In the genomic region with DNA sequence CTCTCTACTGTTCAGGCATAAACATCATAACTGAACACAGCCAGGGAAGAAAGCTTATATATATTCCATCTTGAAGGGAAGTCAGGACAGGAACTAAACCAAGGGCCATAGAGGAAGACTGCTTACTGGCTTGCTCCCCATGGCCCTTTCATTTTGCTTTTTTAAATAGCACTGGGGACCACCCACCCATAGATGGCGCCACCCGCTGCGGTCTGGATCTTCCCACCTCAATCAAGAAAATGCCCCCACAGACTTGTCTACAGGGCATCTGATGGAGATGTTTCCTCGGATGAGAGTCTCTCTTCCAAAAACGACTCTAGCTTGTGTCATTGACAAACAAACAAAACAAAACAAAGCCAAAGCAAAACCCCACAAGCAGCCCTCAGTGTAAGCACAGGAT, we compare ENCODE assay signal across 13 mouse cellular contexts.
DNase-seq lines count a peak whose midpoint lies in the region; ATAC-seq and TF ChIP-seq lines count a peak whose summit lies in the region.
"Had no signal": no experiment of that assay in that cellular context is flagged by ENCODE, and none has a peak within 500 bp of the region (broad histone marks: within the 10 kb centered on the region; RNA-seq: fewer than 3 reads in every experiment).

No protein-coding gene starts in this region.

- H3K27ac ChIP-seq in hindbrain, postnatal 0 days: no peak overlapping the region
- no peak overlapping the region for H3K27ac ChIP-seq in hindbrain, embryonic 14.5 days
- no peak overlapping the region for H3K27ac ChIP-seq in small intestine, adult 2 months (ENCODE audit: insufficient read depth, low read depth, low read length)
- H3K27ac ChIP-seq: forebrain, embryonic 12.5 days had no signal

- peak; percentile 47 for DNase-seq in adrenal gland, postnatal 14 days
- DNase-seq in adrenal gland, postnatal 4 days (ENCODE audit: low spot score in 2 of 2): no peak
- DNase-seq in hindbrain, postnatal 0 days (ENCODE audit: low spot score): peak; percentile 24
- DNase-seq in hindbrain, embryonic 14.5 days (ENCODE audit: low spot score): no peak
- peak; percentile 18 for DNase-seq in retina, embryonic 14.5 days (ENCODE audit: low spot score)
- DNase-seq in retina, postnatal 1 day: no peak
- no peak for DNase-seq in ovary, postnatal 14 days (ENCODE audit: low spot score)
- DNase-seq: cerebellum, adult 9-11 months; kidney, adult 8-10 months; layer of hippocampus, postnatal 36 days; lung, adult 18-20 months had no signal

- H3K9me3 ChIP-seq in hindbrain, postnatal 0 days (ENCODE audit: low read length): no peaks in the 10 kb centered on the region
- no peaks in the 10 kb centered on the region for H3K9me3 ChIP-seq in hindbrain, embryonic 14.5 days (ENCODE audit: control insufficient read depth, low read length)
- H3K9me3 ChIP-seq: forebrain, embryonic 12.5 days had no signal

- H3K4me1 ChIP-seq in hindbrain, postnatal 0 days (ENCODE audit: insufficient read depth, low read length): no peaks in the 10 kb centered on the region
- H3K4me1 ChIP-seq in hindbrain, embryonic 14.5 days (replicated peaks; ENCODE audit: control insufficient read depth, insufficient read depth, low read length): no peaks in the 10 kb centered on the region
- 0 out of 2 replicates have a peak, but pooled peaks cover 1% of the 10 kb centered on the region for H3K4me1 ChIP-seq in small intestine, adult 2 months (ENCODE audit: control insufficient read depth, insufficient read depth, insufficient read length, low read length)

- no peak for ATAC-seq in hindbrain, postnatal 0 days
- ATAC-seq in hindbrain, embryonic 14.5 days (ENCODE audit: low FRiP score): no peak

- no peak for TF ChIP-seq POLR2A in small intestine, adult 2 months (IDR thresholded peaks at IDR 0.05; ENCODE audit: low read depth, low read length)

- no peak overlapping the region for H3K4me3 ChIP-seq in hindbrain, postnatal 0 days (ENCODE audit: low read length)
- no peak overlapping the region for H3K4me3 ChIP-seq in hindbrain, embryonic 14.5 days (replicated peaks; ENCODE audit: low read length)
- no peak overlapping the region for H3K4me3 ChIP-seq in small intestine, adult 2 months (ENCODE audit: low read depth, low read length)
- H3K4me3 ChIP-seq: forebrain, embryonic 12.5 days had no signal

- peak; percentile 53 for TF ChIP-seq CTCF in hindbrain, postnatal 0 days (IDR thresholded peaks at IDR 0.05; ENCODE audit: low read depth)
- peak; percentile 11; the same call in 1 of the 2 replicates for TF ChIP-seq CTCF in small intestine, adult 2 months (IDR thresholded peaks at IDR 0.05; ENCODE audit: extremely low read depth, insufficient read length, insufficient replicate concordance, low read depth, low read length)

- WGBS in hindbrain, postnatal 0 days: 74% methylated on average over 5 of the region's 5 CpGs
- 62% methylated on average over 5 of the region's 5 CpGs for WGBS in hindbrain, embryonic 14.5 days
- WGBS in small intestine, adult 2 months: 51% methylated on average over 5 of the region's 5 CpGs

- H3K9ac ChIP-seq in hindbrain, postnatal 0 days (replicated peaks; ENCODE audit: low read length): no peak overlapping the region
- no peak overlapping the region for H3K9ac ChIP-seq in hindbrain, embryonic 14.5 days
- H3K9ac ChIP-seq: forebrain, embryonic 12.5 days had no signal

- no peaks in the 10 kb centered on the region for H3K27me3 ChIP-seq in hindbrain, postnatal 0 days (ENCODE audit: insufficient read depth, low read length)
- H3K27me3 ChIP-seq in hindbrain, embryonic 14.5 days (ENCODE audit: control insufficient read depth, insufficient read depth, low read length): no peaks in the 10 kb centered on the region
- H3K27me3 ChIP-seq in small intestine, adult 2 months (ENCODE audit: control insufficient read depth, insufficient read depth, low read length): no peaks in the 10 kb centered on the region
- H3K27me3 ChIP-seq: forebrain, embryonic 12.5 days had no signal

- H3K36me3 ChIP-seq in hindbrain, postnatal 0 days (ENCODE audit: insufficient read depth, low read length): peaks cover 13% of the 10 kb centered on the region
- H3K36me3 ChIP-seq in hindbrain, embryonic 14.5 days (replicated peaks; ENCODE audit: control insufficient read depth, insufficient read depth): peaks cover 35% of the 10 kb centered on the region
- no peaks in the 10 kb centered on the region for H3K36me3 ChIP-seq in small intestine, adult 2 months (ENCODE audit: control insufficient read depth, insufficient read depth, low read length)

- H3K4me2 ChIP-seq in hindbrain, postnatal 0 days (ENCODE audit: low read depth, low read length): no peak overlapping the region
- no peak overlapping the region for H3K4me2 ChIP-seq in hindbrain, embryonic 14.5 days (replicated peaks)
- H3K4me2 ChIP-seq: forebrain, embryonic 12.5 days had no signal

Comparison
In these comparisons a context has a peak if more than half of its experiments do, and no peak if none do; other contexts are left out.
1. DNase-seq: peak in adrenal gland, postnatal 14 days (single experiment), hindbrain, postnatal 0 days (single experiment) and retina, embryonic 14.5 days (single experiment); none in adrenal gland, postnatal 4 days (0 of 2), hindbrain, embryonic 14.5 days (single experiment), retina, postnatal 1 day (single experiment) and ovary, postnatal 14 days (single experiment).